Mouse (Mus musculus): ENCODE data around the gene Adprh. TPM values are rescaled to one million over a fixed set of nuclear protein-coding genes. Genes with fewer than 3 reads are reported as not detected.

The Adprh gene
- polyA plus RNA-seq, 1 experiment from 2014 or later: 142 TPM

DNA sequence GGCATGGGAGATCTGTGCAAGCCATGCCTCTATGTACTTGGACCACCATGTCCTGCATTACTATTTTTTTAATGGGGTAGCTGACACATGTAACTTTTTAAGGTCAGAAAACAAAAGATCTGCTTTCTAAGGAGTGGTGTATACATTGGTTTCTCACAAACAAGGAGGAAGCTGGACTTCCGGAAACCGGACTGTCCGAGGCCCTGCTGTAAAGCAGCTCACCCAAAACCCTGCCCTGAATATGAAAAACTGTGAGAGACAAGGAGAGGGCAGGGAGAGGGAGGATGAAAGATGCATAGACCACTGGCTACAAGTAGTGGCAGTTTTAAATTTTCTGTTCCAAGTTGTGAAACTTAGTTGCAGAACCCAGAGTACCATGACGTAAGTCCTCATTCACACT lies 7.5 kb upstream of the Adprh start:
- H3K27me3 ChIP-seq: no peaks in the 10 kb centered on the region
- WGBS: 93% methylated on average over 4 of the region's 4 CpGs
- ATAC-seq (ENCODE audit: low FRiP score): no peak

GRCm38 (mm10) chr16:38458600-38459280 lies 6.2 kb upstream of the Adprh start:
- no peak overlapping the region for H3K4me3 ChIP-seq (replicated peaks)
- H3K36me3 ChIP-seq (replicated peaks): no peaks in the 10 kb centered on the region
- 79% methylated on average over 6 of the region's 6 CpGs for WGBS
- H3K27me3 ChIP-seq: no peaks in the 10 kb centered on the region
- H3K4me1 ChIP-seq: no peaks in the 10 kb centered on the region
- H3K4me2 ChIP-seq: no peak overlapping the region
- no peak for ATAC-seq (ENCODE audit: low FRiP score)
- H3K9ac ChIP-seq: no peak overlapping the region
- H3K27ac ChIP-seq: no peak overlapping the region
- H3K9me3 ChIP-seq: no peaks in the 10 kb centered on the region

More for the DNA sequence above, 7.5 kb upstream of the Adprh start:
- Histone ChIP-seq H3K9me3 (no peaks in the 10 kb centered on the region), H3K9ac (no peak overlapping the region), H3K4me3 (replicated peaks) (no peak overlapping the region), H3K4me2 (no peak overlapping the region), H3K4me1 (no peaks in the 10 kb centered on the region), H3K27ac (no peak overlapping the region), H3K36me3 (replicated peaks) (no peaks in the 10 kb centered on the region)

DNA sequence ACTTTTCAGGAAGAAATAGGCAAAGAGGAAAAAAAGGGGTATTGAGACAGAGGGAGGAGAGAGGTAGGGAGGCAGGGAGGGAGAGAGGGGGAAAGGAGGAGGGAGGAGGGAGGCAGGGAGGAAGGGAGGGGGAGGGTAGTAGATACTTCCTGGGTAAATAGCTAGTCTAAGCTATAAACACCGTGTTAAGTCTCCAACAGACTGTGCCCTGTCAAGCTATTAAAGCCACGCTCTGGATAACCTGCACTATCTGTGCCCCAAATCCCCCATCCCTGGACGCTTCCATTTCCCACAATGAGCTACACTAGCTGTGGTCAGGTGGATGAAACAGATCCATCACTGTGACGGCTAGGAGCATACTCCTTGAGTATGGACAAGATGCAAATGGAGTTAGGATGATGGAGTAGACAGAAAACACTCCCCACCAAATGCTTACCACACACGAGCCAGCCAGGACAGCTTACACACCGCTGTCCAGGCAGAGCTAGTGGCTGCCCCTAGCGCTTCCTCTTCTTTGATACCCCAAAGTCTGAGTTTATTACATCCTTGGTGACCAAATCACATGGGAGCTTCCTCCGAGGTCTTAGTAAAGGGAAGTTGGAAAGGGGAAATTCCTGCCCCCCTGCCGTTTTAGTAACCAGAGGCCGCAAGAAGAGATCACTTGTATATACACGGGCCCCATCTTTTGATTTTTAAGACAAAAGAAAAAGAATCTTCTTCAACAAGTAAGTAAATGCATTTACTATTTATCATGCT lies 4.5 kb upstream of the Adprh start:
- no peak overlapping the region for H3K4me2 ChIP-seq
- H3K27ac ChIP-seq: no peak overlapping the region
- H3K4me3 ChIP-seq (replicated peaks): no peak overlapping the region
- ATAC-seq (ENCODE audit: low FRiP score): no peak
- no peaks in the 10 kb centered on the region for H3K27me3 ChIP-seq
- WGBS: 63% methylated on average over 11 of the region's 11 CpGs
- no peaks in the 10 kb centered on the region for H3K9me3 ChIP-seq
- H3K4me1 ChIP-seq: 0 out of 2 replicates have a peak, but pooled peaks cover 2% of the 10 kb centered on the region
- H3K36me3 ChIP-seq (replicated peaks): no peaks in the 10 kb centered on the region
- no peak overlapping the region for H3K9ac ChIP-seq

DNA sequence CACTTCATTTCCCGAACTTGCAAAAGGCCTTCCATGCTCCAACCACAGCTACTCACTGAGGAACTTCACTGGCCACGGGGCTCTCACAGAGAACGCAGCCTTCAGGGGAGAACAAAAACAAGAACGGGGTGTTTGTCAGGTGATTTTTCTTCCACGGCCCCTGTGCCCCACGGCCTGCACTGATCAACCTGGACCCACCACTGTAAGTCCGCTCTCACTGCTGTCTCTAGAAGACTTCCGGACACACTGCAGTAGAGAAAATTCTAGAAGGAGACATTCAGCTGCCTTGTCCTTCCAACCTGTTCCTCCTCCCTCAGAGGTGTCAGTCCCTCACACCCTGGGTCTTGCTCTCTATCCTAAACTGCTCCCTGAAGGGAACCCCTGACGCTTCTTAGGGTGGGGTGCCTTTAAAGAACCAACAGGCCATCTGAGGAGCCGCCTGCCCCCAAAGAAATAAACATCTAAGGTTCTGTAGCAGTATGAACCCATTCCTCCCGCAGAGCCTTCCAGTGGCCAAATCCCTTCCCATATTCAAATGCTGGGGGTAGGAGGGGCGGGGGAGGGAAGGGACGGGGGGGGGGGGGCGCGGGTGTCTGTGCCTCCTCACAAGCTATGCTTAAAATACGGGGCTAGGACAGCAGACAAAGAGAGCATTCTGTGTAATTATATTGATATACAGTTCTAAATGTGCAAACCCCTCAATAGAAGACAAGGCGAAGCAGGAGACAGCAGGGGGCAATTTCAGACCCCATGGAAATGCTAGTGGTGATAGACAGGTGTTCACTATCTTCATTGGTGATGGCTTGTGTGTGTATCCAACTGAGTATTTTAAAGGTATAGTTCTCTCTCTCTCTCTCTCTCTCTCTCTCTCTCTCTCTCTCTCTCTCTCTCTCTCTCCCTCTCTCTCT lies 3.3 kb upstream of the Adprh start, which contains the start of gene Cd80:
TSS of gene Cd80 (plus strand) at position 51 of the 908 bp plus-strand sequence.
- no peak within 1 kb of the TSS for H3K9ac ChIP-seq
- H3K36me3 ChIP-seq (replicated peaks): no peaks in the 10 kb centered on the region
- H3K4me1 ChIP-seq: peaks cover 12% of the 10 kb centered on the region
- no peaks in the 10 kb centered on the region for H3K27me3 ChIP-seq
- 75% methylated on average over 17 of the region's 17 CpGs for WGBS
- H3K27ac ChIP-seq: no peak within 1 kb of the TSS
- ATAC-seq (ENCODE audit: low FRiP score): no peak
- H3K9me3 ChIP-seq: no peaks in the 10 kb centered on the region
- no peak within 1 kb of the TSS for H3K4me2 ChIP-seq
- no peak within 1 kb of the TSS for H3K4me3 ChIP-seq (replicated peaks)

DNA sequence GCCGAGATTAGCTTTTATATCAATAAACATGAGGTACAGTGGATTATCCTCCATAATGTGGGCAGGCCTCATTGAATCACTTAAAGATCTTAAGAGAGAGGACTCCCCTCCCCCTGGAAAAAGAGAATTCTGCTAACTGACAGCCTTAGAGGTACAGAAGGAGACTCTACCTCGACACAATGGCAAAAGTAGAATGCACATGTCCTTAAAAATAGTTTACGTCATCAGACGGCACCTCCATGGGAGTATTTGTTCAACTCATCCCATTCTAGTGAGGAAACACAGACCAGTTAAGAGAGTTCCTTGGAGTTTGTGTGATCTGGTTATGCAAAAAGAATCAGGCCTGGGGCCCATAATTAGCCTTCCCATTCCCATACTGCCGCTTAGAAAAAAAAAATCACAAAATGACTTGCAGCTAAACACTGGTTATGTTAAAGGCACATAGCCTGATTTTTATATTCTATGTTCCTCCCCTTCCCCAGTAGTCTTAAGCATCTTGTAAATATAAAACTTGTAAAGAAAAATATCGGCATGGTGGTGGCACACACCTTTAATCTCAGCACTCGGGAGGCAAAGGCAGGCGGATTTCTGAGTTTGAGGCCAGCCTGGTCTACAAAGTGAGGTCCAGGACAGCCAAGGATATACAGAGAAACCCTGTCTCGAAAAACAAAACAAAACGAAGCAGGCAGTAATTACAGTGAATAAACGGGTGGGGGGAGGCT lies 2.2 kb upstream of the Adprh start:
- Histone ChIP-seq H3K9me3 (no peaks in the 10 kb centered on the region), H3K27me3 (no peaks in the 10 kb centered on the region), H3K4me1 (peaks cover 12% of the 10 kb centered on the region), H3K36me3 (replicated peaks) (peaks cover 9% of the 10 kb centered on the region), H3K27ac (no peak overlapping the region), H3K4me3 (replicated peaks) (no peak overlapping the region), H3K9ac (no peak overlapping the region), H3K4me2 (no peak overlapping the region)
- no peak for ATAC-seq (ENCODE audit: low FRiP score)
- 81% methylated on average over 11 of the region's 11 CpGs for WGBS

GRCm38 (mm10) chr16:38453952-38454351 lies 1.4 kb upstream of the Adprh start:
- Histone ChIP-seq H3K9me3 (no peaks in the 10 kb centered on the region), H3K4me2 (no peak overlapping the region), H3K27me3 (no peaks in the 10 kb centered on the region), H3K4me1 (peaks cover 12% of the 10 kb centered on the region), H3K27ac (no peak overlapping the region), H3K9ac (no peak overlapping the region), H3K4me3 (replicated peaks) (no peak overlapping the region), H3K36me3 (replicated peaks) (peaks cover 17% of the 10 kb centered on the region)
- ATAC-seq (ENCODE audit: low FRiP score): no peak
- 93% methylated on average over 4 of the region's 4 CpGs for WGBS

GRCm38 (mm10) chr16:38453203-38453553 lies 675 bp upstream of the Adprh start:
- no peak overlapping the region for H3K27ac ChIP-seq

DNA sequence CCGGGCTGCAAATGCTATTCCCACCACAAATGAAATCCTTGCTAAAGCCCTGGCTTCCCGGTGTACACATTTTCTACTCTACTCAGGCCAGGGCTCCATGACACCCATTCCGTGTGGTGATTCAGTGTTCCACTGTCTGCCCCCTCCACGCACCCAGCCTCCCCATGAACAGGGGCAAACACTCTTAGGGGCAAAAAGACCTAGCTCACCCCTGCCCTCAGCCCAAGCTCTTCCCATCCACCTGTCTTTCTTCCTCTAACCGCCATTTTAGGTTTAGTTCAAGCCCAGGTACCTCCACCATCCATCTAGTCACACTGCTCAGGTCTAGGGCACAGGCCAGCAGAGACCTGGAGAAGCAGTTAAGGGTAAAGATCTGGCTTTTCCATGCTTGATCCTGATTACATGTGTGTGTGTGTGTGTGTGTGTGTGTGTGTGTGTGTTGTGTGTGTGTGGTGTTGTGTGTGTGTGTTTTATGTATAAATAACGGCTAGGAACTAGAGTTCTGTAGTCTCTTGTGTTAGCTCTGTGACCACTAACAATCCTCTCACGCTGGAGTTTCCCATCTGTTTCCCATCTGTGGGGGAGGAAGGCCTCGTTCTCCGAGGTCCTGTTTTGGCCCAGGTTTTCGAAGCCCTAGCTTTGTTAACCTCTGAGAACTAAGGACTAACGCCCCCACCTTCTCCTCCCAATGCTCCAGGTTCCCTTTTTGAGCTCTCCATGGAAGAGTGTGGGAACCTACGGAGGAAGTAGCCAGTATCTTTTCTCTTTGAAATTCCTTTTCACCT lies 890 bp downstream of the Adprh start:
- Histone ChIP-seq H3K27ac (peak overlapping the region; percentile 79), H3K4me1 (peaks cover 12% of the 10 kb centered on the region), H3K4me3 (replicated peaks) (peak overlapping the region; percentile 70), H3K36me3 (replicated peaks) (peaks cover 39% of the 10 kb centered on the region), H3K27me3 (no peaks in the 10 kb centered on the region), H3K4me2 (peak overlapping the region; percentile 77), H3K9ac (peak overlapping the region; percentile 82), H3K9me3 (no peaks in the 10 kb centered on the region)
- ATAC-seq (ENCODE audit: low FRiP score): no peak
- 49% methylated on average over 12 of the region's 12 CpGs for WGBS

More at GRCm38 (mm10) chr16:38453203-38453553, 675 bp upstream of the Adprh start:
- Histone ChIP-seq H3K4me1 (peaks cover 12% of the 10 kb centered on the region), H3K36me3 (replicated peaks) (peaks cover 24% of the 10 kb centered on the region), H3K4me3 (replicated peaks) (peak overlapping the region; percentile 70), H3K27me3 (no peaks in the 10 kb centered on the region), H3K4me2 (peak overlapping the region; percentile 77), H3K9ac (peak overlapping the region; percentile 82), H3K9me3 (no peaks in the 10 kb centered on the region)
- no peak for ATAC-seq (ENCODE audit: low FRiP score)
- 32% methylated on average over 3 of the region's 3 CpGs for WGBS

DNA sequence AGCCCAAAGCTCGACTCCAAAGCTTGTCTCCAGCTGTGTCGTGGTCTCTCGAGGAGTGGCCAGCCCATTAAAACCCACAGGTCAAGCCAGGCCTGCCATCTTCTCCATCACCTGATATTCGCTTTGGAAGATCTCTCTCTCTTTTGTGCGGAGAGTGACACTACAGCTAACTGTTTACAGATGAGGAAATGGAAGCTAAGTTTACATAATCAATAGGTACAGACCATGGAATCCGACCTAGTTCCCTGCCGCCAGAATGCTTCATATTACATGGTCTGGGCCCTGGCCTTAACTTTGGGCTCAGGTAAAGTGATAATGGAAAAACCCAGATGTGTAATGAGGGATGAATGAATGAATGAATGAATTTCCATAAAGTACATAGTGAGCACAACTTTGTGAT lies 1.8 kb downstream of the Adprh start:
- H3K4me3 ChIP-seq (replicated peaks): no peak overlapping the region
- peaks cover 12% of the 10 kb centered on the region for H3K4me1 ChIP-seq
- WGBS: 88% methylated on average over 7 of the region's 7 CpGs
- H3K9ac ChIP-seq: no peak overlapping the region
- peaks cover 48% of the 10 kb centered on the region for H3K36me3 ChIP-seq (replicated peaks)
- H3K27me3 ChIP-seq: no peaks in the 10 kb centered on the region
- no peak for ATAC-seq (ENCODE audit: low FRiP score)
- H3K4me2 ChIP-seq: no peak overlapping the region
- H3K27ac ChIP-seq: no peak overlapping the region
- H3K9me3 ChIP-seq: no peaks in the 10 kb centered on the region

DNA sequence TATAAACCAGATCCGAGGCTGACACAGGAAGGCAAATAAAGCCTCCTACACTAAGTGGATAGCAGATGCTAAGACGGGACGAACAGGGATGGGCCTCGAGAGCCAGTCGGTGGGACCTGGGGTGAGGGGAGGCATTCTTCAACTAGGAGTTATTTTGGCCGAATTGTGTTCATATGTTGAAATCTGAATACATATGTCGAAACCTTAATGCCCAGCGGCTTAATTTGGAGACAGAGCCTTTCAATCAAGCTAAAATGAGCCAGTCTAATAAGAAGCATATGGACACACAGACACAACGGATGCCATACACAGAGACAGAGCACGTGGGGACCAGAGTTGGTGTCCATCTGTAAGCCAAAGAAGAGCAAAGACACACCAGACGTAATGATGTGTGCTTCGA lies 4.0 kb downstream of the Adprh start:
- H3K4me2 ChIP-seq: no peak overlapping the region
- H3K9me3 ChIP-seq: no peaks in the 10 kb centered on the region
- no peaks in the 10 kb centered on the region for H3K27me3 ChIP-seq
- H3K36me3 ChIP-seq (replicated peaks): peaks cover 70% of the 10 kb centered on the region
- no peak overlapping the region for H3K4me3 ChIP-seq (replicated peaks)
- H3K27ac ChIP-seq: no peak overlapping the region
- H3K9ac ChIP-seq: no peak overlapping the region
- no peak for ATAC-seq (ENCODE audit: low FRiP score)
- H3K4me1 ChIP-seq: peaks cover 12% of the 10 kb centered on the region
- WGBS: 95% methylated on average over 12 of the region's 12 CpGs

DNA sequence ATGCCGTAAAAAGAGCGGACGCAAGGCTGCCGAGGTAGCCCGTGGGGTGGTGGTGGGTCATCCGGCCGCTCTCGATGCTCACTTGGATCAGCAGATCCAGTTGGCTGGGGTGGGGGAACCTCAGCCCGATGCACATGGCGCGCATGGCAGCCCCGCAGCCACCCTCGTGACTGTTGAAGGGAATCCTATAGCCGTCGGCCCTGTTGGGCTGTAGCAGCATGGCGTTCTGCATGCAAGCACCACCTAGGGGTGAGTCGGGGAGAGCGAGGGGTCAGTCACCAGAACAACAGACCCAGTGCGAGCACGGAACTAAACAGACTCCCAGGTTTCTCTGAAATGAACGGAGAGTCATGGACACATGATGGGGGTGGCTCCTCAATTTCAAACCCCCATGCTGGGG lies 5.1 kb downstream of the Adprh start:
- ATAC-seq (ENCODE audit: low FRiP score): no peak
- peaks cover 80% of the 10 kb centered on the region for H3K36me3 ChIP-seq (replicated peaks)
- no peak overlapping the region for H3K27ac ChIP-seq
- H3K9me3 ChIP-seq: no peaks in the 10 kb centered on the region
- no peak overlapping the region for H3K4me3 ChIP-seq (replicated peaks)
- WGBS: 91% methylated on average over 21 of the region's 21 CpGs
- peaks cover 10% of the 10 kb centered on the region for H3K4me1 ChIP-seq
- no peaks in the 10 kb centered on the region for H3K27me3 ChIP-seq
- no peak overlapping the region for H3K4me2 ChIP-seq
- no peak overlapping the region for H3K9ac ChIP-seq

All from forebrain, embryonic 12.5 days (tissue).